Mouse (Mus musculus) testis, adult 2 months (tissue): Measurements from ENCODE around the gene Zgrf1.

Source experiments
- CTCF ChIP-seq: fragments of 200-500 bp; IDR thresholded peaks from 2 replicates; pipeline ENCODE4 v1.5.1; 2012; ENCODE audit warnings: low read depth, mild to moderate bottlenecking, inconsistent platforms, low read length, moderate library complexity; ENCODE audit not compliant: control insufficient read depth, insufficient read depth, insufficient replicate concordance
- POLR2A ChIP-seq: fragments of 200-500 bp; IDR thresholded peaks from 2 replicates; pipeline ENCODE4 v1.6.1; 2012; ENCODE audit warnings: low read depth, mild to moderate bottlenecking, inconsistent platforms, low read length, moderate library complexity; ENCODE audit not compliant: control insufficient read depth

GRCm38 (mm10) chr3:127572557-127572956 lies 19.3 kb downstream of the Zgrf1 start:
- no peak for TF ChIP-seq POLR2A
- TF ChIP-seq CTCF: no peak
